Mouse (Mus musculus) cortical plate, adult 2 months (tissue): ENCODE measurements around the gene Myo1b.

Experiments
- CTCF ChIP-seq: fragments of 200-500 bp; IDR thresholded peaks from 2 replicates; pipeline ENCODE4 v1.5.1; 2011; ENCODE audit warnings: mild to moderate bottlenecking, control low read depth, low read length; ENCODE audit not compliant: insufficient read depth; ENCODE audit errors: extremely low read depth
- POLR2A ChIP-seq: fragments of 200-500 bp; IDR thresholded peaks from 2 replicates; pipeline ENCODE4 v1.6.1; 2011; ENCODE audit warnings: mild to moderate bottlenecking, low read length, control low read depth; ENCODE audit not compliant: insufficient read depth; ENCODE audit errors: extremely low read depth

DNA sequence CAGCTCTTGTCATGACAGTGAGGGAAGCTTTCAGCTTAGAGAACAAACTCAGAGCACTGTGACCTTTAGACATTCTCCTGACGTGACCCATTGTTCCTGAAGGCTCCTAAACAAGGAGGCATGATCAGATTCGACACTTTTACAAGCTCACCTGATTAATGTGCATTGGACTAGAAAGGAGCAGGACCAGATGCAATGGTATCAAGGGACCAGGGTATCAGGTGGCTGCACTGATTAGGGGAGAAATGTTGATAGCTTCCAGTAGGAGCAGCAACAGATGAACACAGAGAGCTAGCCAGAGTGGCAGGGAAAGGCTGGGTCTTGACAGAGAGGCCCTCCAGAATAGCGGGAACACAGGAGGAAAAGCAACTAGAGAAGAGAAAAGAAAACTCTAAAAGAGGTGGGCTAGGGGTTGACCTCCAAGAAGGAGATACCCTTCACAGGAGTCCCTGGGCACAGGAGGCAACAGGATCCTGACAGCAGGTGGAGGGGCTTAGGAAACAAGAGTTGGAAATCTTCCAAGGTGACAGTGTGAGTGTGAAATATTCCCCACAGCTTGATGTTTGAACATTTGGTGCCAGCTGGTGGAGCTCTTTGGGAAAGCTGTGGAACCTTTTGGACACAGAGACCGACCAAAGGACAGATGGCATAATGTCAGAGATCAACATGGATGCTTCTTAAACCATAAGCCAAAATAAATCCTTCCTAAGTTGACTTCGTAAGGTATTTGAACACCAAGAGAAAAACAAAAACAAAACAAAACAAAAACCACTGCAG, 100.8 kb downstream of the Myo1b start:
- TF ChIP-seq CTCF (no peak), POLR2A (no peak)
